Mouse (Mus musculus) spleen, adult 2 months (tissue): ENCODE results near the gene Spns2.

ENCODE experiments used
- CTCF ChIP-seq: fragments of 200-500 bp; IDR thresholded peaks from 2 replicates; pipeline ENCODE4 v1.5.1; 2011; ENCODE audit warnings: mild to moderate bottlenecking, inconsistent platforms; ENCODE audit not compliant: insufficient read depth, insufficient read length, insufficient replicate concordance; ENCODE audit errors: extremely low read depth
- POLR2A ChIP-seq: fragments of 200-500 bp; IDR thresholded peaks from 2 replicates; pipeline ENCODE4 v1.6.1; 2011; ENCODE audit warnings: low read depth, low read length, inconsistent platforms

DNA sequence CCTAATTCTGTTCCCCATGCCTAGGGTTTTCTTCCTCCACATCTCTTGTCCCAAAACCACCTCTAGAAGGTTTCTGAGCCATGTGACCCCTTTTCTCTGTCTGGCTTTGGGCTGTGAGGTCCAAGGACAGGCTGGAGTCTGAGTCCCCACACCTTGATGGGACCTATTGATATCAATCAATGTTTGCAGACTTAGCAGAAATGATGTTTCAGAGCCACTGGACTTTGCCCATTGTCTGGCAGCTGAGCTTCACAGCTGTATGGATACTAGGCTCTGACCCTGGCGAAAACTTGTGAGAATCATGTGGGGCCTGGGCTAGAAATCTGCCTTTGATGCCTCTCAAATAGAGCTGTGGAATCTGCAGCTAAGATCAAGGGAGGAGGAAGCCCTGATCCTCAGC is 7.1 kb upstream of the Spns2 start:
- TF ChIP-seq POLR2A (no peak), CTCF (no peak)
